In the genomic region with DNA sequence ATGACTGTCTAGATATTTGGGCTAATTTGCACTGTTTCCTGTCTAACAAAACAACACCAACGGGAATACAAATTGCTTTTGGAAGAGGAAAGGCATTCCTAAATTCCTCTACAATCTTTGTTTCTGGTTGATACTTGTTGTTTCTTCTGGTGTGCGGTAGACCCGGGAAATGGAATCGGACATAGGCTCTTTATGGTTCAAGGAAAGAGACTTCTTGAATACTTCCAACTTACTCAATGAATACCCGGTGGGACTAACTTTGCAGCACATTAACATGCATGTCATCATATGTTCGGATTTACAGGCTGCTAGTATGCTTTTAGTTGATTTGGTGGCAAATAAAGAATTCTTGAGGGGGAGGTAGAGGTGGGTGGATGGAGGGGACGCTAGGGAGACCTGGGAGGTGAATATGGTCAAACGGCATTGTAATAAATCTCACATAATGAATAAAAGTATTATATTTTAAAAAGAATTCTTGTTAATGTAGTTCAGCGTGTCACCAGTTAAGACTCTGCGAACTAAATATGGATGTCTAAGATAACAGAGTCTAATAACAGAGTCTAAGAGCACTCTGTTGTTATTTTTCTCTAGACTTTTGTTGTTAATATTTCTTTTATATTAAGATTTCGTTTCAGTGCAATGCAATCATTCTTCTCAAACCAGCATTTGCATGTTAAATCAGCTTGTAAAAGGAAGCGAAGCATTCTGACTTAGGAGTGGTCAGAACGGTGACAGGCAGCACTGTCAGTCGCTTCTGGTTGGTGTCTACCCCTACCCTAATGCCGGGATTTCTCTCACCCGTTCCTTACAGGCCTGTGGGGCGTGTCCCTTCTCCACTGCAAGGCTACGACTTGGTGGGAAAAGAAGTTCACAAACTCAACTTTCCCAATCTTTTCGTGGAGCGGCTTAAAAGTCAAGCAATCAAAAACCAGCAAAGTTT, we compare ENCODE assay signal across 20 mouse cellular contexts. TPM values are rescaled to one million over a fixed set of nuclear protein-coding genes. Genes with fewer than 3 reads are reported as not detected.
DNase-seq lines count a peak whose midpoint lies in the region; ATAC-seq lines count a peak whose summit lies in the region.
"Had no signal": no experiment of that assay in that cellular context is flagged by ENCODE, and none has a peak within 500 bp of the region (broad histone marks: within the 10 kb centered on the region; RNA-seq: fewer than 3 reads in every experiment).

No protein-coding gene starts in this region.

- H3K9me3 ChIP-seq in hindbrain, embryonic 10.5 days: no peaks in the 10 kb centered on the region
- no peaks in the 10 kb centered on the region for H3K9me3 ChIP-seq in hindbrain, embryonic 16.5 days (ENCODE audit: control insufficient read depth, low read length)
- H3K9me3 ChIP-seq in neural tube, embryonic 15.5 days (replicated peaks): 0 out of 2 replicates have a peak, but pooled peaks cover 3% of the 10 kb centered on the region
- no peaks in the 10 kb centered on the region for H3K9me3 ChIP-seq in forebrain, embryonic 13.5 days (replicated peaks)
- H3K9me3 ChIP-seq: limb, embryonic 15.5 days; neural tube, embryonic 13.5 days had no signal

- no peaks in the 10 kb centered on the region for H3K36me3 ChIP-seq in hindbrain, embryonic 10.5 days
- H3K36me3 ChIP-seq in hindbrain, embryonic 16.5 days (ENCODE audit: control insufficient read depth, insufficient read depth, low read length): no peaks in the 10 kb centered on the region
- H3K36me3 ChIP-seq in neural tube, embryonic 15.5 days: no peaks in the 10 kb centered on the region
- H3K36me3 ChIP-seq in forebrain, embryonic 13.5 days (ENCODE audit: poor library complexity, severe bottlenecking): no peaks in the 10 kb centered on the region
- H3K36me3 ChIP-seq: limb, embryonic 15.5 days; neural tube, embryonic 13.5 days had no signal

- H3K4me1 ChIP-seq in hindbrain, embryonic 10.5 days (replicated peaks): peaks cover 37% of the 10 kb centered on the region
- H3K4me1 ChIP-seq in hindbrain, embryonic 16.5 days (ENCODE audit: control insufficient read depth, insufficient read depth, low read depth, low read length): peaks cover 7% of the 10 kb centered on the region
- H3K4me1 ChIP-seq in neural tube, embryonic 15.5 days: peaks cover 24% of the 10 kb centered on the region
- H3K4me1 ChIP-seq in forebrain, embryonic 13.5 days: peaks cover 37% of the 10 kb centered on the region

- no peak overlapping the region for H3K4me2 ChIP-seq in hindbrain, embryonic 16.5 days (ENCODE audit: low read length)
- no peak overlapping the region for H3K4me2 ChIP-seq in neural tube, embryonic 15.5 days
- peak overlapping the region; percentile 56 for H3K4me2 ChIP-seq in forebrain, embryonic 13.5 days
- H3K4me2 ChIP-seq: heart, embryonic 11.5 days; neural tube, embryonic 13.5 days had no signal

- peaks cover 99% of the 10 kb centered on the region for H3K27me3 ChIP-seq in hindbrain, embryonic 10.5 days (ENCODE audit: insufficient read depth, poor library complexity, severe bottlenecking)
- H3K27me3 ChIP-seq in hindbrain, embryonic 16.5 days (replicated peaks; ENCODE audit: control insufficient read depth, insufficient read depth, low read length): peaks cover 56% of the 10 kb centered on the region
- H3K27me3 ChIP-seq in neural tube, embryonic 15.5 days (replicated peaks): peaks cover 86% of the 10 kb centered on the region
- peaks cover 88% of the 10 kb centered on the region for H3K27me3 ChIP-seq in forebrain, embryonic 13.5 days

- 2% methylated on average over 20 of the region's 20 CpGs for WGBS in hindbrain, embryonic 10.5 days
- WGBS in hindbrain, embryonic 16.5 days: 2% methylated on average over 20 of the region's 20 CpGs
- 1% methylated on average over 20 of the region's 20 CpGs for WGBS in neural tube, embryonic 15.5 days
- WGBS in forebrain, embryonic 13.5 days: 8% methylated on average over 20 of the region's 20 CpGs

- H3K9ac ChIP-seq in hindbrain, embryonic 16.5 days (ENCODE audit: low read depth, low read length): no peak overlapping the region
- H3K9ac ChIP-seq in neural tube, embryonic 15.5 days (replicated peaks): no peak overlapping the region
- H3K9ac ChIP-seq in forebrain, embryonic 13.5 days: peak overlapping the region; percentile 46; the same call in 1 of the 2 replicates
- H3K9ac ChIP-seq: limb, embryonic 15.5 days; neural tube, embryonic 13.5 days had no signal

- DNase-seq in hindbrain, embryonic 10.5 days (ENCODE audit: low spot score): peak; percentile 46
- peak; percentile 59 for DNase-seq in neural tube, embryonic 10.5 days (ENCODE audit: extremely low spot score, low spot score)
- no peak for DNase-seq in adrenal gland, postnatal 10 days
- no peak for DNase-seq in urinary bladder, postnatal 4 days (ENCODE audit: low spot score in 2 of 2)
- DNase-seq: adrenal gland, postnatal 36 days; cerebellum, adult 11 months; gastrocnemius, postnatal 14 days; kidney, adult 9 months; lung, adult 18-20 months; thymus, adult 18-20 months had no signal

- no peak for ATAC-seq in hindbrain, embryonic 16.5 days
- no peak for ATAC-seq in neural tube, embryonic 15.5 days (ENCODE audit: low FRiP score)
- no peak for ATAC-seq in forebrain, embryonic 13.5 days

- H3K27ac ChIP-seq in hindbrain, embryonic 10.5 days: no peak overlapping the region
- H3K27ac ChIP-seq in hindbrain, embryonic 16.5 days (ENCODE audit: low read depth, low read length): no peak overlapping the region
- H3K27ac ChIP-seq in neural tube, embryonic 15.5 days (replicated peaks): no peak overlapping the region
- H3K27ac ChIP-seq in forebrain, embryonic 13.5 days: no peak overlapping the region
- H3K27ac ChIP-seq: left cerebral cortex, adult 2 months; limb, embryonic 15.5 days; neural tube, embryonic 13.5 days had no signal

- H3K4me3 ChIP-seq in hindbrain, embryonic 10.5 days: no peak overlapping the region
- no peak overlapping the region for H3K4me3 ChIP-seq in hindbrain, embryonic 16.5 days (ENCODE audit: low read length)
- no peak overlapping the region for H3K4me3 ChIP-seq in neural tube, embryonic 15.5 days (replicated peaks)
- H3K4me3 ChIP-seq in forebrain, embryonic 13.5 days: peak overlapping the region; percentile 34
- H3K4me3 ChIP-seq: left cerebral cortex, adult 2 months; megakaryocyte, embryonic 14.5 days; neural tube, embryonic 13.5 days had no signal

RNA-seq across cellular contexts. Expression of gene Fezf1, which starts 4.3 kb away (rescaled TPM):
- 0.33 and 1.4 TPM in 2 replicates for polyA plus RNA-seq in hindbrain, embryonic 10.5 days (2016; fragmentation: Nextera tagmentation; extraction: Ambion mirVana)
- polyA plus RNA-seq in hindbrain, embryonic 16.5 days (2015; fragmentation: Nextera tagmentation; extraction: Ambion mirVana): 0.47 TPM in 1 of 2 replicates, not detected in the other
- not detected in 2 replicates for polyA plus RNA-seq in neural tube, embryonic 15.5 days (2015; fragmentation: Nextera tagmentation; extraction: Ambion mirVana)
- 13.6 and 38.7 TPM in 2 replicates for polyA plus RNA-seq in forebrain, embryonic 13.5 days (2015; fragmentation: Nextera tagmentation; extraction: Ambion mirVana)
- not detected for total RNA-seq in adrenal gland, postnatal 10 days (2021)
- total RNA-seq: adrenal gland, postnatal 36 days; gastrocnemius, postnatal 14 days; hematopoietic stem cell, adult 5-6 weeks; MEL had no signal
- polyA plus RNA-seq: heart, embryonic 11.5 days; limb, embryonic 15.5 days; neural tube, embryonic 13.5 days had no signal

Comparison
In these comparisons a context has a peak if more than half of its experiments do, and no peak if none do; other contexts are left out.
1. DNase-seq: peak in hindbrain, embryonic 10.5 days (single experiment) and neural tube, embryonic 10.5 days (single experiment); none in adrenal gland, postnatal 10 days (single experiment) and urinary bladder, postnatal 4 days (0 of 2).